Mouse (Mus musculus): ENCODE measurements around the gene Hhipl2.
"Not testable (repeated sequence)": the region's sequence is repeated elsewhere in the genome, so short reads cannot be mapped to it uniquely, and the experiment has no call there.

- not testable (repeated sequence) for TF ChIP-seq POLR2A (IDR thresholded peaks at IDR 0.05; ENCODE audit: insufficient read length, low read depth); CEBPB (IDR thresholded peaks at IDR 0.05; ENCODE audit: insufficient read depth, poor library complexity, severe bottlenecking); E2F4 (IDR thresholded peaks at IDR 0.05; ENCODE audit: insufficient read depth); SRF (IDR thresholded peaks at IDR 0.05; ENCODE audit: control insufficient read depth, insufficient read length, low read depth); MAX (IDR thresholded peaks at IDR 0.05; ENCODE audit: low read depth); TCF12 (IDR thresholded peaks at IDR 0.05; ENCODE audit: insufficient read depth, poor library complexity, severe bottlenecking); USF1 (IDR thresholded peaks at IDR 0.05; ENCODE audit: low read depth); MYOD1 (IDR thresholded peaks at IDR 0.05; ENCODE audit: control insufficient read depth in 1 of 3, insufficient read length in 2 of 3, low read depth in 2 of 3); TCF3 (IDR thresholded peaks at IDR 0.05; ENCODE audit: insufficient read length, low read depth); POLR2AphosphoS2 (IDR thresholded peaks at IDR 0.05; ENCODE audit: insufficient read length, low read depth); REST (IDR thresholded peaks at IDR 0.05; ENCODE audit: insufficient read depth, insufficient read length); MYOG (IDR thresholded peaks at IDR 0.05; ENCODE audit: control insufficient read depth in 1 of 3, insufficient read depth in 1 of 3, insufficient read length in 2 of 3, low read depth in 2 of 3)
Observed at GRCm38 (mm10) chr1:183379376-183379775, 38.6 kb upstream of the Hhipl2 start.
